Mouse (Mus musculus) heart, adult 2 months (tissue): ENCODE data around the gene Nrsn2. TPM values are rescaled to one million over a fixed set of nuclear protein-coding genes. Genes with fewer than 3 reads are reported as not detected.
"Not testable (repeated sequence)": the region's sequence is repeated elsewhere in the genome, so short reads cannot be mapped to it uniquely, and the experiment has no call there.

ENCODE experiments used
- DNase-seq, 2 experiments: peaks; one replicate each; pipeline ENCODE4 v3.0.0; 2021
- H3K27ac ChIP-seq: fragments of 200-600 bp; 2 replicates; pipeline ENCODE4 v1.8.1; 2022
- H3K27me3 ChIP-seq: fragments of 200-500 bp; 2 replicates; pipeline ENCODE4 v1.6.1; 2012; ENCODE audit warnings: mild to moderate bottlenecking, low read length, inconsistent platforms, mixed read lengths; ENCODE audit not compliant: control insufficient read depth, insufficient read depth
- H3K36me3 ChIP-seq: fragments of 200-500 bp; 2 replicates; pipeline ENCODE4 v1.6.1; 2012; ENCODE audit warnings: low read length, inconsistent platforms; ENCODE audit not compliant: control insufficient read depth, insufficient read depth
- H3K4me1 ChIP-seq: fragments of 200-500 bp; 2 replicates; pipeline ENCODE4 v1.6.1; 2011; ENCODE audit warnings: low read length; ENCODE audit not compliant: control insufficient read depth, insufficient read depth
- H3K4me3 ChIP-seq: fragments of 200-600 bp; 2 replicates; pipeline ENCODE4 v1.8.1; 2022
- H3K79me2 ChIP-seq: fragments of 200-500 bp; replicated peaks from 2 replicates; pipeline ENCODE4 v1.6.1; 2012; ENCODE audit warnings: mild to moderate bottlenecking, inconsistent platforms, low read length, moderate library complexity, mixed read lengths; ENCODE audit not compliant: control insufficient read depth, insufficient read depth
- H3K9ac ChIP-seq: fragments of 200-500 bp; 2 replicates; pipeline ENCODE4 v1.6.1; 2012; ENCODE audit warnings: low read depth, mild to moderate bottlenecking, control low read depth, inconsistent platforms, low read length, mixed read lengths
- CTCF ChIP-seq: fragments of 200-600 bp; IDR thresholded peaks from 2 replicates; pipeline ENCODE4 v1.8.1; 2022; ENCODE audit warnings: antibody characterized with exemption, mild to moderate bottlenecking, moderate library complexity
- EP300 ChIP-seq: fragments of 200-500 bp; IDR thresholded peaks from 2 replicates; pipeline ENCODE4 v1.6.1; 2011; ENCODE audit warnings: low read depth, low read length, control low read depth; ENCODE audit not compliant: insufficient read depth
- POLR2A ChIP-seq: fragments of 200-500 bp; IDR thresholded peaks from 2 replicates; pipeline ENCODE4 v1.6.1; 2011; ENCODE audit warnings: mild to moderate bottlenecking, low read depth, low read length, control low read depth; ENCODE audit not compliant: insufficient read depth
- WGBS: fragments of 180-500 bp; shearing (Covaris S2); methylation state at CpG from one replicate; pipeline ENCODE4 v1.1.7; 2018; 5-methylcytosine and 5-hydroxymethylcytosine counted together
- intact Hi-C: fragments of 180-260 bp; cut with DNase I; formaldehyde crosslinking; loops from one replicate; pipeline ENCODE4 v1.15.1; 2025
- polyA plus RNA-seq: library from polyadenylated mRNA; depleted of rRNA; stranded (reverse); fragments of >200 nt; gene quantifications from 2 replicates; pipeline ENCODE4 v1.2.3, GENCODE M21; 2012
- total RNA-seq, 2 experiments: library from RNA; stranded (reverse); gene quantifications; 2 replicates each; pipeline ENCODE4 v1.2.3; 2021

Nrsn2 gene
- total and polyA plus RNA-seq, 3 experiments = 0.31 TPM; not detected in 2

GRCm38 (mm10) chr2:152361193-152361592 is 15.2 kb downstream of the Nrsn2 start:
- Histone ChIP-seq H3K79me2 (no peaks in the 10 kb centered on the region), H3K9ac (no peak overlapping the region), H3K27ac (peak overlapping the region; percentile 87), H3K4me3 (no peak overlapping the region), H3K36me3 (no peaks in the 10 kb centered on the region), H3K4me1 (peaks cover 20% of the 10 kb centered on the region), H3K27me3 (no peaks in the 10 kb centered on the region)
- no peak for DNase-seq
- intact Hi-C loops = loop anchor here (5.0 kb wide), 1 partner anchor 69 kb away; the partner anchor contains the start of gene Tbc1d20
- 91% methylated on average over 8 of the region's 8 CpGs for WGBS
- no peak for TF ChIP-seq CTCF
- TF ChIP-seq EP300 = no peak

- Histone ChIP-seq H3K9ac (no peak overlapping the region), H3K4me1 (peaks cover 20% of the 10 kb centered on the region), H3K36me3 (no peaks in the 10 kb centered on the region), H3K4me3 (peak overlapping the region; percentile 13; the same call in 1 of the 2 replicates), H3K79me2 (no peaks in the 10 kb centered on the region), H3K27me3 (no peaks in the 10 kb centered on the region), H3K27ac (peak overlapping the region; percentile 87)
- 3% methylated on average over 7 of the region's 7 CpGs for WGBS
- TF ChIP-seq CTCF = peak; percentile 19; the same call in 1 of the 2 replicates
- peak; percentile 99 for TF ChIP-seq EP300
- peak; percentile 36; the same call in 1 of the 2 replicates for TF ChIP-seq POLR2A
- DNase-seq = peak; percentile 85 to 90
- intact Hi-C loops = loop anchor here (1.0 to 5.0 kb wide), 2 partner anchors 16 to 68 kb away; partner anchors contain the start of genes Tbc1d20 and Trib3
Observed at GRCm38 (mm10) chr2:152360271-152360775, 16.1 kb downstream of the Nrsn2 start.

- Histone ChIP-seq H3K4me1 (peaks cover 20% of the 10 kb centered on the region), H3K4me3 (no peak overlapping the region), H3K79me2 (no peaks in the 10 kb centered on the region), H3K36me3 (no peaks in the 10 kb centered on the region), H3K27ac (peak overlapping the region; percentile 65), H3K27me3 (no peaks in the 10 kb centered on the region), H3K9ac (no peak overlapping the region)
- peak in 1 of 2 experiments; percentile 28 for DNase-seq
- intact Hi-C loops = loop anchor here (1.0 to 5.0 kb wide), 2 partner anchors 15 to 67 kb away; partner anchors contain the start of genes Tbc1d20 and Trib3
- TF ChIP-seq EP300 (peak; percentile 29; the same call in 1 of the 2 replicates), POLR2A (no peak)
- 46% methylated on average over 5 of the region's 5 CpGs for WGBS
Observed at GRCm38 (mm10) chr2:152359616-152360015, 16.8 kb downstream of the Nrsn2 start.

- H3K27ac ChIP-seq, H3K9ac ChIP-seq, H3K36me3 ChIP-seq, DNase-seq, H3K79me2 ChIP-seq, H3K4me3 ChIP-seq, H3K27me3 ChIP-seq, intact Hi-C loops: not testable (repeated sequence)
- TF ChIP-seq CTCF = peak; percentile 42
- 92% methylated on average over 5 of the region's 5 CpGs for WGBS
- H3K4me1 ChIP-seq = peaks cover 19% of the 10 kb centered on the region
Observed at GRCm38 (mm10) chr2:152358977-152359376, 17.5 kb downstream of the Nrsn2 start.

GRCm38 (mm10) chr2:152357254-152357653 is 19.2 kb downstream of the Nrsn2 start:
- H3K27me3 ChIP-seq = no peaks in the 10 kb centered on the region
- no peak overlapping the region for H3K4me3 ChIP-seq
- H3K27ac ChIP-seq = no peak overlapping the region
- H3K4me1 ChIP-seq = peaks cover 16% of the 10 kb centered on the region
- no peaks in the 10 kb centered on the region for H3K36me3 ChIP-seq
- WGBS = 95% methylated on average over 3 of the region's 3 CpGs
- TF ChIP-seq EP300 (no peak), CTCF (no peak), POLR2A (no peak)
- no peak overlapping the region for H3K9ac ChIP-seq
- no peaks in the 10 kb centered on the region for H3K79me2 ChIP-seq
- no peak for DNase-seq
- intact Hi-C loops = no loop called here

GRCm38 (mm10) chr2:152349842-152350540 is 26.4 kb downstream of the Nrsn2 start:
- WGBS = 82% methylated on average over 8 of the region's 8 CpGs

More at GRCm38 (mm10) chr2:152349842-152350540, 26.4 kb downstream of the Nrsn2 start:
- Histone ChIP-seq H3K36me3 (no peaks in the 10 kb centered on the region), H3K79me2 (no peaks in the 10 kb centered on the region), H3K27me3 (no peaks in the 10 kb centered on the region), H3K4me3 (no peak overlapping the region), H3K9ac (no peak overlapping the region), H3K27ac (no peak overlapping the region), H3K4me1 (peaks cover 2% of the 10 kb centered on the region)
- intact Hi-C loops = no loop called here
- TF ChIP-seq POLR2A (no peak), CTCF (no peak), EP300 (no peak)
- peak in 1 of 2 experiments; percentile 66 for DNase-seq
